Mouse (Mus musculus) right cerebral cortex, postnatal 14 days (tissue): ENCODE data around the gene Gm3373.
"Not testable (repeated sequence)": the region's sequence is repeated elsewhere in the genome, so short reads cannot be mapped to it uniquely, and the experiment has no call there.

Source experiments
- DNase-seq: peaks from one replicate; pipeline ENCODE4 v3.0.0; 2022

The Gm3373 gene

DNA sequence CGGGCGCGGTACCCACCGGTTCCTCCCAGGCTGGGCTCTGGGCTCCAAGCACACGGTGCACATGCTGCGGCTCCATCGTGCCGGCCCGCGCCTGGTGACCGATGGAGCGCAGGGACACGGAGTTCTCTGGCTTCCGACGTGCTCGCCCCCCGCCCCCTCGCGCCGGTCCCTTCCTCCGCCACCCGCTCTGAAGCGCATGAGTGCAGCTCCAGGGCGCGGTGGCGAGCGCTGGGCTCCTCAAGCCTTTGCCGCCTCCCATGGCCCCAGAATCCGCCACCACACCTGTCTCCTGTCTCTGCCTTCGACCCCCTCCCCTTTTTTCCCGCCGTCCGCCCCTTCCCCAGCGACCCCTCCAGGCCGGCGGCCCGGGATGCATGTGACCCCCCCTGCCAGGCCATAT lies at the start of gene Gm3373:
Gene Gm3373, minus strand, starts transcription at position 101 of the 400 bp plus-strand sequence.
- not testable (repeated sequence) for DNase-seq

DNA sequence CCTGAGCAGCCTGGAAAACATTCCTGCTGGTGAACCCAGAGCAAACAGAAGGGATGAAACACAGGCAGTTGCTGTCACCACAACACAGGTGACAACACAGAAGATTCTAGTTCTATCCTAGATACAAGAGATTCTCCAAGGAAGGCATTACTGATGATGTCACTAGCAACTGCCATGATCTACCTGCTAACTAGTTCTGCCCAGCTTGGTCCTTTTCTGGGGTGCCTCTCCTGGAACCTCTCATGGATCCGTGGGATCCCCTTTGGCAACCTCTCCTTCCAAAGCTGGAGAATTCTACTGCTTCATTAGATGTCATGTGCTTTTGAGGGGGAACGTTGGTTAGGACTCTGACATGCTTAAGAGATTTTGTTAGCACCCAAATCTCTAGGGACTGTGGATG lies 54.0 kb downstream of the Gm3373 start, which contains the start of gene Gm9603:
Gene Gm9603, minus strand, starts transcription at position 101 of the 400 bp plus-strand sequence.
- DNase-seq = not testable (repeated sequence)
